Mouse (Mus musculus): ENCODE data around the gene Pcgf5.

Gene Pcgf5

GRCm38 (mm10) chr19:36348161-36348800, at the start of gene Pcgf5:
Gene Pcgf5 (plus strand): TSS chr19:36348309.
- peak; percentile 72 for DNase-seq (ENCODE audit: low spot score)

DNA sequence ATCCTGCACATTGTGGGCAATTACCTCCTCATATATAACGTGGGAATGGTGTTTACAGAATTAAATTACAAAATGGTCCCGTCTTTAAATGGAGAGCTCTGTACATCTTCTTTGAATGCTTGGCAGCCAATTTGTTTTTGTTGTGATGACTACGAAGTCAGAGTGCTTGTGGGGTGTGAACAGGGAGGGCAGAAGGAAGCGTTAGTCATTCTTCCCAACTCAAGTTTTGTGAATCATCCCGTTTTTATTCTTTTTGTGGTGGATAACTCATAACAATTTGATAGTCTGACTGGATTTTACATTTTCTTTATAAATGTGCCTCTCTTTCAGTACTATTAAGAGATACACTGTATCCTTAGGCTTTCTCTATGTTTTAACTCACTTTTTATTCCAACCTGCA, 42.6 kb upstream of the Pcgf5 start:
- no peak for DNase-seq (ENCODE audit: low spot score)

DNA sequence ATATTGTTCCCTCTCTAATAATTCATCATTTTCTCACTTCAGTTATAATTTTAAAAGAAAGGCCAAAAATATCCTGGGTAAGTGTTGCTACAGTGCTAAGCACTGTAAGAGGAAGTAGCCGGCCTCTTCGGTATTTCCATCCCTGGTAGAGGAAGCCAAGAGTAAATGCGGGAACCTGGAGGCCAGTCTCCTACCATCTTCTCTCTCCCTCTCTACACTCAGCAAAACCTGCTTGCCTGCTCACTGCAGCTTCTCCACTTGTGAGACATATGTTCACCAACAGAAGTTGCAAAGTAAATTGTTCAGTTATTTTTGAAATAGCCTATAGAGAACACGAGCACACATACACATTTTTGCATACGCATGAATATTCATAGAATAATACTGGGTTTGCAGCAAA, 34.1 kb upstream of the Pcgf5 start:
- no peak for DNase-seq (ENCODE audit: low spot score)

GRCm38 (mm10) chr19:36319735-36320134, 28.4 kb upstream of the Pcgf5 start:
- DNase-seq (ENCODE audit: low spot score), result no peak

DNA sequence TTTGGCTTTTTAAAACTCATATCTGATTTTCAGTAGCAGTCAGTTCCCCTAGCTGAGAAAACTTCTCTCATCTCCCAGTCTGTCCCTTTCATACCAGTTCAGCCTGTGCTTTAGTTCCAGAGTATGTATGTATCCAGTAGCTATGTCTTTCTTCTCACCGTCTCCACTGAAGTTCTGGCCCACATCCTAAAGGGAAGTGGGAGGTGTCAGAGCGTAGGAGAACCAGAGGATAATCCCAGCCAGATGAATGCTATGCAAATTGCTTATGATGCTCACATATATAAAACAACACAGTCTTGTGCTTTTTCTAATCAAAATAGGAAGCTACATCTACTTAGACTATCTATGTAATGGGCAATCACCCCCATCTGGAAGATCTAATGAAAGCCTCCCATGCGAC, 27.0 kb upstream of the Pcgf5 start:
- no peak for DNase-seq (ENCODE audit: low spot score)

DNA sequence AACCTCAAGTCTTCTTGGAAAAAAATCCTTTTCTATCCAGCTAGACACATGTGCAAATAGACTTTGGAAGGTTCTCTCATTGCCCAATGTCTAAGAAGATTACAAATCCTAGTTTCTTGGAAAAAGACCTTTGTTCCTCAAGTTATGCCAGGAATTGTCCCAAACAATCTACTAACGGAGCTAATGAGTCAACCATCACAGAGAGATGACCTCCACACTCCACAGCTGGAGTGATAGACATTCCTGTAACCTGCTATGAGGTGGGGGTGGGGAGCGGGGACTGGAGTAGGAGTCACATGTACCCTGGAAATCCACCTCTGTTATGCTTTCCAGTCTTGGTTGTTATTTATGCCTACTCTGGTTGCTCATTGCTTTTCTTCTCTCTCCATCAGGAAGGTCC, 24.8 kb upstream of the Pcgf5 start:
- no peak for DNase-seq (ENCODE audit: low spot score)

DNA sequence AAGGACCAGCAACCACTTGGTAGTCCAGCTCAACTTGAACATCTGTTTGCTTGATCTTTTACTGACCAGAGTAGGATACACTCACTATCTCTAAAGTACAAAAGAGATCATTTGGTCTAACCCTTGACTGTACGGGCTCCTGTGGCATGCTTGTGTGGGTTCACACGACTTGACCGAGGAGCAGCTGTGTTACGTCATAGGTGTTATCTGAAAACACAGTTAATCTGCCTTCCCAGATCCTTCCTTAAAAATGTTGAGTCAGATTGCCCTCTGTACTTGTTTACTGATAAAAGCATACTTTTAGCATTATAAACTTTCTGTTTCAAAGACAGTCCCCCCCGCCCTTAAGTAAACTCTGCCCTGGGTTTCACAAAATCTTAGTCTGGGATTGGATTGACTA, 19.4 kb upstream of the Pcgf5 start:
- DNase-seq (ENCODE audit: low spot score), result no peak

GRCm38 (mm10) chr19:36347376-36347775, 733 bp upstream of the Pcgf5 start:
- DNase-seq (ENCODE audit: low spot score), result no peak

DNA sequence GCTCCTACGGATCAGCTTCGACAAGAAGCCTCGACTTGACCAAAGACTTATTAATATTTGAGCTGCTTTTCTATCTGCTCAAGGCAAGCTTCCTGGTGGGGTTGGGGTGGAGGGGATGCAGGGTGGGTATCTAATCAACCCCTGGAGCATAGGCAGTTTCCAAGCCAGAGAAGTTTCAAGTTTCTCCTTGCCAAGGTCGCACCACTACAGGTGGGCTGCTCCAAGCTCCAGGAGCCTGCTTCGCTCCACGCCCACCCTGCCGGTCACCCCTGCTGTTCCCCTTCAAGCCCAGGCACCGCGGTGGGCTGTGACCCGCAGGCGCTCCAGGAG, 313 bp upstream of the Pcgf5 start:
- no peak for DNase-seq (ENCODE audit: low spot score)

DNA sequence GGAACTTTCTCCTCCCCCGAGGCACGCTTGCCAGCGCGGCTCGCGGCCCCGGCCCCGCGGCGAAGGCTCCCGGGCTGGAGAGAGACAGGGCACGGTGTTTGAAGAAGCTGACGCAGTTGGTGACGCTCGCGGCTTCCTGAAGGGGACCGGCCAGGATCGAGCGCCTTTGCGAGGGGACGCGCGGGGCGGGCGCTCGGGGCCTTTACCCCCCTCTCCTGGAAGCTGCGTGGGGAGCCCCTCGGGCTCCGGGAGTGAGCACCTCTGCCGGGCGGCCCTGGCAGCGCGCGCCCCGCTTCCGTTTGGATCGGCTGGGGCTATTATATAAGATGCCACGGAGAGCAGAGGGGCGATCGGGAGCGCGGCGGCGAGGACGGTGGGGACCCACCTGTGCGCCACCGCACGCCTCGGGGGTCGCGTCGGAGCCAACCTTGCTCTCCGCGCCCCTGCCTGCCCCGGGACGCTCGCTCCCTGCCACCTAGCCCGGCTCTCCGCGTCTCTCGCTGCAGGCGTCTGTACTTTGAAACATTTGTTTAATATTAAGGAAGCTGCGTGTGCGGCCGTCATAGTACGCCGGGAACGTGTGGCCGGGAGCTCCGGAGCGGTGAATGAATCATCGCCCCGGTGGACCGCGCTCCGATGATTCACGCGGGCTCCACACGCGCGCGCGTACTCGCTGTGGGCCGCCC, 835 bp downstream of the Pcgf5 start:
- peak; percentile 34 for DNase-seq (ENCODE audit: low spot score)

DNA sequence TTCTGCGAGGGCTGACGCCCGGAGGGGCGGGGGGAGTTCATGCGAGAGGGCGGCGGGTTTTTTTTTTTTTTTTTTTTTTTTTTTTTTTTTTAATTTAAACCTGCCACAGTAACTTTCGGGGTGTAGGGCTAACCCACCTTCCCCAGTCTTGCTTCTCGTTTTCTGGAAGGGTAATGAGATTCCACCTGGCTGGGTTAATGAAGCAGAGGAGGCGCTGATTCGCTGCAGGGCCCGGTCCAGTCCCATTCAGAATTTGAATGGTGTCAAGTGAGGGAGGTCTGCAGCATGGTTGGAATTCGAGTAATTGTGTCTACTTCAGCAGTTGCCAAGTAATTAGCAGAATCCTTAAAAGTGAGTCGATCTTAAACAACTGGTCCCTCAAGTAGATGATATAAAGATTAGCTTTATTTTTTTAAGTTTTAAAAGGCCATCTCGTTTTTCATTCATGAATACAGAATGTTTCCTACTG, 1.4 kb downstream of the Pcgf5 start:
- DNase-seq (ENCODE audit: low spot score), result no peak

DNA sequence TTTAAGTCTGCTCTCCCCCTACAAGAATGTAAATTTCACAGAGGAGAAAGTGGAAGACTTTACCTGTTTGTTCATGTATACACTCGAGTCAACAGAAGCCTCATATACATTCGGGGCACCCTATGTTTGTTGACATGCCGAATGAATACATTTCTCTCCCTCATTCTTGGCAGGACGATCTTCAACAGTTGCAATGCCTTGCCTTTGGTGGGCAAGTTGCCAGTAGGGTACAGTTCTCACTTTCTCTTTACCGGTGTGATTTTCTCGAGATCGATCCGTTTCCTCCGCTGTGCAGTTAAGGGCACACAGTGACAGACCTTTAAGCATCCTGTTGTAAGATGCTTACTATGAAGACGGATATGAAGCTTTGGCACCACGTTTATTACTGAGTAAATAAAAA, 2.1 kb downstream of the Pcgf5 start:
- no peak for DNase-seq (ENCODE audit: low spot score)

GRCm38 (mm10) chr19:36350870-36351269, 2.8 kb downstream of the Pcgf5 start:
- DNase-seq (ENCODE audit: low spot score), result no peak

DNA sequence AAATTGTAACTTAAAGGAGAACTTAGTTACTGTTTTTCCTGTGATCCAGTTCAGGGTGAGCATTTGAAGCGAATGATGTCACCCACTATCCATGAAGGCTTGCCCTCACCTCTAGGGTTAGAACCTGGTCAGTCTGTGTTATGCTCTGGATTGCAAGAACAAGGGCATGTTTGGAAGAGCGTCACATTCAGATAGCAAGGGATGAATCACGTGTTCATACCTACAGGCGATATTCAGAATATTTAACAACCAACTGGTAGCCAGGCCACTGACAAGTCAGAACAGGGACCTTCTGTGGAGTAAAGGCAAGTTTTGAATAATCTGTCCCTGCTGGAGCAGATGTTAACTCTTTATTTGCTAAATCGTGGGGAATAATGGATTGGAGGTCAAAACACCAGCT, 14.4 kb downstream of the Pcgf5 start:
- DNase-seq (ENCODE audit: low spot score), result no peak

GRCm38 (mm10) chr19:36364757-36365156, 16.6 kb downstream of the Pcgf5 start:
- DNase-seq (ENCODE audit: low spot score), result no peak

DNA sequence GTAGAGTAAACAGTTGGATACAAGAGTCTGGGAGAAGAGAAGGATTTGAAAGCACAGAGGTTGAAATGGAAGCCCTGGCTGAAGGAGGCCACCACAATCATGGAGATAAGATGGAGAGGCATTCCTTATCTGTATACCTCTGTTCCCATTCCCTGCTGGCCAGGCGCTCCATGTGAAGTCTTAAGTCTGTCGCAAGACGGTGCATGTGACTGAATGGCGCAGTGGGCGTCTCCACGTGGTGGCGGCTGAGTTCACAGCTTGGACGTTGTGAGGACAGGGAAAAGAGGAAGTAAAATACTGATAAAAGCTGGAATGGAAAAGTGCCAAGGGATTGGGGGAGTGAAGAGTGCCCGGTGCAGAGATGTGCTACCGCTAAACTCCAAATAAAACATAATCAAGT, 23.4 kb downstream of the Pcgf5 start:
- DNase-seq (ENCODE audit: low spot score), result no peak

- DNase-seq (ENCODE audit: low spot score), result no peak
These were observed 25.0 kb downstream of the Pcgf5 start for GRCm38 (mm10) chr19:36373056-36373621.

GRCm38 (mm10) chr19:36375200-36375783, 27.2 kb downstream of the Pcgf5 start:
- peak; percentile 19 for DNase-seq (ENCODE audit: low spot score)

DNA sequence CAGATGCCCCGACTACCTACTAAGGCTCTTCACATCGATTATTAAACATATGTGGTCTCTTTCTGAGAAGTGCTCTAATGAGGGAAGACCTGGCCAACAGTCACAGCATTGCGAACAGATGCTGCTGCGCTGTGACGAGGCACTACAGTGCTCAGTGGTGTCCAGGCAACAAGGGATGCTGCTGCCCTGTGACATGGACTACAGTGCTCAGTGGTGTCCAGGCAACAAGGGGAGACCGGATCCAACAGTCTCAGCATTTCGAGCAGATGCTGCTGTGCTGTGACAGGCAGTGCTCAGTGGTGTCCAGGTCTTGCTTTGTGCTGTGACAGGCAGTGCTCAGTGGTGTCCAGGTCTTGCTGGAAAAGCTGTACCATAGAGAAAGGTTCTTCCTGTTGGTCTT, 29.6 kb downstream of the Pcgf5 start:
- DNase-seq (ENCODE audit: low spot score), result no peak

- DNase-seq (ENCODE audit: low spot score), result no peak
These were observed 30.6 kb downstream of the Pcgf5 start for GRCm38 (mm10) chr19:36378511-36379232.

DNA sequence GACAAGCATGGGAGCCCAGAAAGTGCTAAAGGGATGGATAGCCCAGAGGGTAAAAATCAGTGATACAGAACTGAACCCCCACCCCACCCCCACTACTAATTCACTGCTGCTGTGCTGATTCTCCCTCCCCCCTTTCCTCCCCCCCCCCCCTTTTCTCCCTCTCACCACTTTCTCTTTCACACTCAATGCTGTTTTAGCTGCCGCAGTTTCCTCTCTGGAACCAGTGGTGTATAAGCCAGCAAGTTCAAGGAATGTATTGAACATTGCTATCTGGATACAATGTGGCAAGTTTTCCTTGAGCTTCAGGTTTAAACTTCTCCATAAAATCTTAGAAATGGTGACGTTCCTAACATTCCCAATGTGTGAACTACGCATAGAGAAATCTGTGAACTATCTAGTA, 34.8 kb downstream of the Pcgf5 start:
- no peak for DNase-seq (ENCODE audit: low spot score)

- no peak for DNase-seq (ENCODE audit: low spot score)
These were observed 35.9 kb downstream of the Pcgf5 start for GRCm38 (mm10) chr19:36383977-36384376.

- DNase-seq (ENCODE audit: low spot score), result no peak
These were observed 36.3 kb downstream of the Pcgf5 start for GRCm38 (mm10) chr19:36384426-36384825.
